Mouse (Mus musculus) frontal cortex, postnatal 36 days (tissue): Measurements from ENCODE around the gene Tm9sf1.

Experiments
- DNase-seq, 2 experiments: peaks; one replicate each; pipeline ENCODE4 v3.0.0; 2022; ENCODE audit warnings: low spot score in 2 of 2

Tm9sf1 gene

DNA sequence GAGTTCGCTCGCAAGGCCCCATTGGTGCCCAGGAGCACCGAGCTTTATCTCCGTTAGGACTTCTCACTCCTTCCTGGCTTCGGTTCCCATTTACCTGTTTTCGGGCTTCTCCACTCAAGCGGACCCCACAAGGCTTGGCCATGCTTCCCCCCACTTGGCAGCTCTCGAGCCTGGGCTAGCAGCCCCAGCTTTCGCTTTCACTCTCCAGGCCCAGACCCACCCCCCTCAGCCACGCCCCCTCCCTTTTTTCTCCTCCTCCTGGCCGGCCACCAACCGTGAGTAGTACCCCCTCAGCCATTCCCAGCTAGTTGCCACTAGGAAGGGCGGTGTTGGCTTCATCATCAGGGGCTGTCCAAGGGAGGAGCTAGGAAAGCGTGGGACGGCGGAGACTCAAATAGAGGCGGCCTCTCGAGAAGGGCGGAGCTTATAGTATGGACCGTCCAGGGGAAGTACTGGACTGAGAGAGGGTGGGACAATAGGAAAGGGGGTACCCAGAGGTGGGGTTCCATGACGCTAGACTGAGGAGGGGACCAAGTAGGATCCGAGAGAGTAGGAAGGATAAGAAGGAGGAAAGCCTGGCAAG lies 52.8 kb downstream of the Tm9sf1 start, which contains the start of gene Psme2:
Gene Psme2, minus strand, starts transcription at position 366 of the 583 bp plus-strand sequence.
- DNase-seq: peak; percentile 90 to 93

DNA sequence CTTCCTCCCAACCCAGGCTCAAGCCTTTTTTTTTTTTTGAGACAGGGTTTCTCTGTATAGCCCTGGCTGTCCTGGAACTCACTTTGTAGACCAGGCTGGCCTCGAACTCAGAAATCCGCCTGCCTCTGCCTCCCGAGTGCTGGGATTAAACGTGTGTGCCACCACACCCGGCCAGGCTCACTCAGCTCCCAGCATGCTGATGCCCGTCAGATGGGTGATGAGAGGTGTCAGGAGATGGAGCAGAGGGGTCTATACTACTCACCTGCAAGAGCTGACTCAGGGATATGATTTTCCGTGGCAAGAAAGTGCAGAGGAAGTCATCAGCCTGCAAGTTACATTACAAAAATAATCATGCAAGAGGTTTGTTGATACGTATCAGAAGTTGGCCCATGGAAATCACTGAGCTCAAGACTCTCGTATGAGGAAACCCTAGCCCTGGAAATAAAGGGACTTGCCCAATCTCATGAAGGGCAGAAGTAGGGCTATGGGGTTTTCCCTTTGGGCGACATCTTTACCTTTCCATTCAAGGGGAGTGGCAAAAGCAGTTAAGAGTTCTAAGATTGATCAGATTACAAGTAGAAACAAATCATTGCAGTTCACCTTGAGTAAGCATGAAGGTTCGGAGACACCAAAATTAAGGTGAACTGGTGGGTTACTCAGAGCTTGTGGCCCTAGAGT lies 53.7 kb downstream of the Tm9sf1 start:
- no peak for DNase-seq

DNA sequence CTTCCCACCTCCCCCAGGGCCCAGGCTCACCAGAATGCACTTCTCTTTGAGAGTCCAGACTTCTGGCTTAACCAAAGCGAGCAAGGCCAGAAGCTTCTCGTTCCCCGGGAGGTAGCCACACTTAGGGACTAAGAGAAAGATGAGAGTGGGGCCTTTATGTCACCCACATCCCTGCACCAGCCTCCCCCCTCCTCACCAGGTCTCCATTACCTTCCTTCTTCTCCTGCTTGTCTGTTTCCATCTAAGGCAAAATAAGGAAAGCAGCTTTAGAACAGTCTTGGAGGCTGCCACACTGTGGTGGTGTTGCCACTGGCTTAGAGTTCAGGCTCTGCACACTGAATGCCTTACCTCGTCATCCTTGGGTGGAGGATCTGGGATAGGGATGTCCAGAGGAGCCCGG lies 54.3 kb downstream of the Tm9sf1 start:
- no peak for DNase-seq

GRCm38 (mm10) chr14:55586149-55586548 lies 57.5 kb downstream of the Tm9sf1 start:
- no peak for DNase-seq
